ENCODE assay signal across 9 mouse cellular contexts in the genomic region with DNA sequence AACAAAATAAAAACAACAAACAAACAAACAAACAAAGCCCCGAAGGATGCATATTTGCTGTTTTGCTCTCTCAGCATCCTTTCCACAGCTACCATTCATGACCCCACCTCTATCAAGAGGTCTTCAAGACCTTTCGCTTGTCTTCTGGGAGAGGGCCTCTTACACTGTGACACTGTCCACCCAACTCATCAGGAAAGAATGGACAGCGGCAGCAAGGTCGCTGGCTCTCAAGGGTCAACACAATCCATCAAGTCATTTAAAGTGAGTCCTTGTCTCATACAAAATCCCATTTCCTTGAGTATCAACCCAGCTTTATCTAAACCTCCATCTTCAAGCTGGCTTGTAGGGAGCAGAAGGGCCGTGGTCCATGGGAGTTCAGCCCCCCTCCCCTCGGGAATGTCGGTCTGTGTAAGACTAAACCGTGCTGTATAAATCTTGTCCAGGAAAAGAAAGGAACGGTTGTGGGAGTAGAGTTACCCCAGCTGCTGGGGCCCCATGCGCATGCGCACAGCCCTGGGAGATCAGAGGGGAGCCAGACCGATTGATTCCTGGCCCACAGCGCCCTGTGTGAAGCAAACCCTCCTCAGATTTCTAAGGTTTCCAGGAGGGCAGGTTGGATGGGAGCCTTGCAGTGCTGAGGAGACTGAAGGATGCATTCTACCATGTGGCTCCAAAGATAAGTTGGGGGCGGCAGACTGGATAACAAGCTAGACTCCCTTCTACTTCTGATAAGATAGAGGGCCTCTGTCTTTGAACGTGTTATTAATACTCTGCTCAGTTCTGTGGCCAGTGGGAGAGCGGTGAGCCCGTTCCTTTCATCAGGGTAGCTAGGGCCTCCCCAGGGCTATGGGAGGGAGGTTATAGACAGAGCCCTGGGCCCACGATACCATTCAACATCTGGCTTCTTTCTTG.
DNase-seq lines count a peak whose midpoint lies in the region; ATAC-seq lines count a peak whose summit lies in the region.
"Had no signal": no experiment of that assay in that cellular context is flagged by ENCODE, and none has a peak within 500 bp of the region (broad histone marks: within the 10 kb centered on the region; RNA-seq: fewer than 3 reads in every experiment).

No protein-coding gene starts in this region.

- peaks cover 9% of the 10 kb centered on the region for H3K4me1 ChIP-seq in lung, embryonic 16.5 days (replicated peaks; ENCODE audit: control insufficient read depth, insufficient read depth, low read length)

- no peaks in the 10 kb centered on the region for H3K9me3 ChIP-seq in lung, embryonic 16.5 days (ENCODE audit: control insufficient read depth, low read length)

- peak; percentile 54 for DNase-seq in left cerebral cortex, postnatal 4 days
- DNase-seq in left cerebral cortex, postnatal 14 days (ENCODE audit: low spot score in 2 of 2) = no peak
- peak; percentile 20 to 23 for DNase-seq in heart, adult 9 months (ENCODE audit: low spot score in 2 of 2)
- peak; percentile 12 for DNase-seq in kidney, adult 9 months
- DNase-seq in retina, embryonic 14.5 days (ENCODE audit: low spot score) = peak; percentile 68
- no peak for DNase-seq in thymus, postnatal 25 days
- no peak for DNase-seq in cerebellum, adult 11-12 months

- peak overlapping the region; percentile 22 for H3K4me3 ChIP-seq in lung, embryonic 16.5 days (ENCODE audit: low read length)

- intact Hi-C loops in left cerebral cortex, postnatal 4 days (cut with DNase I) = loop anchor here (5.0 kb wide), 2 partner anchors 140 to 580 kb away; no protein-coding TSS in a partner anchor
- intact Hi-C loops in left cerebral cortex, postnatal 14 days (cut with DNase I) = loop anchor here (5.0 to 10.0 kb wide), 4 partner anchors 142 to 580 kb away; no protein-coding TSS in a partner anchor

- 16% methylated on average over 18 of the region's 18 CpGs for WGBS in lung, embryonic 16.5 days

- peak; percentile 92 for ATAC-seq in lung, embryonic 16.5 days (ENCODE audit: low read depth)

- H3K4me2 ChIP-seq in lung, embryonic 16.5 days (ENCODE audit: low read depth, low read length) = peak overlapping the region; percentile 49

- H3K27me3 ChIP-seq in lung, embryonic 16.5 days (ENCODE audit: control insufficient read depth, insufficient read depth, low read depth, low read length) = no peaks in the 10 kb centered on the region
- H3K27me3 ChIP-seq: CH12.LX had no signal

- H3K9ac ChIP-seq in lung, embryonic 16.5 days (ENCODE audit: low read length) = 0 out of 2 replicates have a peak overlapping the region, but pooled peaks have one; percentile 46

- peak overlapping the region; percentile 66 for H3K27ac ChIP-seq in lung, embryonic 16.5 days (ENCODE audit: low read length)

- no peaks in the 10 kb centered on the region for H3K36me3 ChIP-seq in lung, embryonic 16.5 days (ENCODE audit: control insufficient read depth, insufficient read depth, low read length)

Comparison
In these comparisons a context has a peak if more than half of its experiments do, and no peak if none do; other contexts are left out.
1. DNase-seq: peak in left cerebral cortex, postnatal 4 days (single experiment), heart, adult 9 months (2 of 2), kidney, adult 9 months (single experiment) and retina, embryonic 14.5 days (single experiment); none in left cerebral cortex, postnatal 14 days (0 of 2), thymus, postnatal 25 days (single experiment) and cerebellum, adult 11-12 months (single experiment).